In the genomic region with DNA sequence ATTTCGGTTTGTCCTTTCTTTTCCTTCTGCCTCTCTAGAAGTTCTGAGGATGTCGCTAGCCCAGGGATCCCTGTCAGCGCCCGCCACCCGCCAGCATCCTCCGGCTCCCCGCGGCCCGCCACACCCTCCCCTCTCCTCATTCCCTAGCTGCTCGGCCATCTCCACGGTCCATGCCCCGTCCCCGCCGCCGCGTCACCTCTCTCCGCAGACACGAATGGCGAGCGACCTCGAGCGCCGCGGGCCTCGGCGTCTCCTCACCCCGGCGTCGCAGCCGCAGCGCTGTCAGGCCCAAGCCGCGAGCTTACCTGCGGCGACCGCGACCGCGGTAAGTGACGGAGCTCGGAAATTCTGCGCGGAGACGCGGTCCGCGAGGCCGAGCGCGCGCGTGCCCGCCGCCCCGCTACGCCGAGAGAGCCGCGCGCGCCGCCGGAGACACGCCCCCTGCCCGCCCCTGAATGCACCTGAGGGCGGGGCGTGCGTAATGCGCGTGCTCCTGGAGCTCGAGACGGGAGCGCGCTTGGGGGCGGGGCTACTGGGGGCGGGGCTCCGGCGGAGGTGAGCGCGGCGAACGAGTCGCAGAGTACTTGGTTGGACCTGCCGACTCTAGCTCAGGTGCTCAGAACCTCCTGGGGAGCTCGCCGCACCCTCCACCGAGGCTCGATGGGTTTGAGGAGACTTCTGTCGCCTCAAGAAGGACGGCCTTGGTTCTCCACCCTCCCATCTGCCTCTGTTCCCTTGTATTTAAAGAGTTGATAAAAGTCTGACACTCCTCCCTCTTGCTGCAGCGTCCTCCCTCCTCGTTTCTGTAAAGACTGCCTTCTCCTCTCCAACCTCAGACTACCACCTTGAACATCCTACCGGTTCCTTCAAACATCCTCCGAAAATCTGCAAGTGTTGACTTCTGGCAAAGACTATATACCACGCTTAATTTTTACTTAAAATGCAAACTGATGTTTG, we compare ENCODE assay signal across 8 mouse cellular contexts. TPM values are rescaled to one million over a fixed set of nuclear protein-coding genes. Genes with fewer than 3 reads are reported as not detected.
A peak's percentile ranks its signal among the peaks of the same experiment; 100 is the strongest.
DNase-seq lines count a peak whose midpoint lies in the region.

A gene (minus strand): TSS at position 428 of the 957 bp plus-strand sequence.

- no peaks in the 10 kb centered on the region for H3K36me3 ChIP-seq in megakaryocyte, embryonic 14.5 days (replicated peaks; ENCODE audit: low read length)

- H3K4me3 ChIP-seq in megakaryocyte, embryonic 14.5 days (replicated peaks) = peak within 1 kb of the TSS; percentile 95

- H3K4me1 ChIP-seq in megakaryocyte, embryonic 14.5 days = peaks cover 14% of the 10 kb centered on the region

- H3K9me3 ChIP-seq in megakaryocyte, embryonic 14.5 days = no peaks in the 10 kb centered on the region

- peak; percentile 86 to 89 for DNase-seq in adrenal gland, adult 18-20 months (ENCODE audit: low spot score in 2 of 2)
- peak; percentile 89 for DNase-seq in embryo, embryonic 10.5 days (ENCODE audit: low spot score)
- DNase-seq in gastrocnemius, postnatal 14 days = peak; percentile 90
- peak; percentile 90 for DNase-seq in induced T-regulatory cell, adult 2 months (ENCODE audit: low read depth)
- peak; percentile 67 to 81 for DNase-seq in left cerebral cortex, adult 8-10 months (ENCODE audit: low spot score in 2 of 2)
- peak; percentile 92 to 93 for DNase-seq in right cerebral cortex, postnatal 10 days (ENCODE audit: low spot score in 2 of 2)
- peak; percentile 92 for DNase-seq in urinary bladder, postnatal 14 days (ENCODE audit: low spot score)

- peaks cover 17% of the 10 kb centered on the region for H3K27me3 ChIP-seq in megakaryocyte, embryonic 14.5 days (replicated peaks)

- intact Hi-C loops in gastrocnemius, postnatal 14 days (cut with DNase I; ENCODE audit: low total_unique reads) = no loop called here

RNA-seq across cellular contexts. Expression of the gene that starts here (rescaled TPM):
- 10 to 100 TPM; 11.8 to 18.8 TPM for total RNA-seq in adrenal gland, adult 18-20 months (2021)
- 10 to 100 TPM; 11.8 to 12.3 TPM for total RNA-seq in gastrocnemius, postnatal 14 days (2021)
- total RNA-seq in left cerebral cortex, adult 8-10 months (2022) = 10 to 100 TPM; 41.3 to 50.1 (median 43.2) TPM
- not detected in 2 replicates for polyA plus RNA-seq in megakaryocyte, embryonic 14.5 days (2012; ENCODE audit: insufficient read depth, low replicate concordance)

Comparison
In these comparisons a context has a peak if more than half of its experiments do, and no peak if none do; other contexts are left out.
1. Peak in every context shown above with its lines: DNase-seq and H3K4me3 ChIP-seq.